Mouse (Mus musculus) v-Abl transformed pro-B cells (cell line): ENCODE measurements around the gene Crim1.
"Not testable (repeated sequence)": the region's sequence is repeated elsewhere in the genome, so short reads cannot be mapped to it uniquely, and the experiment has no call there.

Experiments used
- in situ Hi-C, 2 experiments: fragments of 400-800 bp; cut with MboI; formaldehyde crosslinking; loops; one replicate each; pipeline ENCODE4 v1.15.1; 2025; ENCODE audit not compliant: unreplicated experiment in 2 of 2

Crim1 gene

GRCm38 (mm10) chr17:78246634-78247383 is 46.8 kb downstream of the Crim1 start:
- in situ Hi-C loops: no loop called here

GRCm38 (mm10) chr17:78248197-78248596 is 48.1 kb downstream of the Crim1 start:
- in situ Hi-C loops: no loop called here

GRCm38 (mm10) chr17:78248943-78249342 is 48.9 kb downstream of the Crim1 start:
- in situ Hi-C loops: no loop called here

GRCm38 (mm10) chr17:78250149-78250938 is 50.3 kb downstream of the Crim1 start:
- in situ Hi-C loops: no loop called here

GRCm38 (mm10) chr17:78253587-78253986 is 53.5 kb downstream of the Crim1 start:
- in situ Hi-C loops: not testable (repeated sequence)

GRCm38 (mm10) chr17:78254256-78254655 is 54.2 kb downstream of the Crim1 start:
- in situ Hi-C loops: no loop called here

GRCm38 (mm10) chr17:78255711-78256110 is 55.7 kb downstream of the Crim1 start:
- in situ Hi-C loops: no loop called here

GRCm38 (mm10) chr17:78256534-78256933 is 56.5 kb downstream of the Crim1 start:
- in situ Hi-C loops: no loop called here

- in situ Hi-C loops: no loop called here
Observed at GRCm38 (mm10) chr17:78261684-78262083, 61.6 kb downstream of the Crim1 start.

- in situ Hi-C loops: no loop called here
Observed at GRCm38 (mm10) chr17:78264116-78264515, 64.1 kb downstream of the Crim1 start.

GRCm38 (mm10) chr17:78265135-78265534 is 65.1 kb downstream of the Crim1 start:
- in situ Hi-C loops: no loop called here

- in situ Hi-C loops: no loop called here
Observed at GRCm38 (mm10) chr17:78266271-78266670, 66.2 kb downstream of the Crim1 start.

GRCm38 (mm10) chr17:78268591-78268990 is 68.5 kb downstream of the Crim1 start:
- in situ Hi-C loops: no loop called here

- in situ Hi-C loops: no loop called here
Observed at GRCm38 (mm10) chr17:78269311-78269710, 69.3 kb downstream of the Crim1 start.

- in situ Hi-C loops: no loop called here
Observed at GRCm38 (mm10) chr17:78270019-78270418, 70.0 kb downstream of the Crim1 start.

- in situ Hi-C loops: no loop called here
Observed at GRCm38 (mm10) chr17:78271731-78272130, 71.7 kb downstream of the Crim1 start.

- in situ Hi-C loops: no loop called here
Observed at GRCm38 (mm10) chr17:78272142-78272541, 72.1 kb downstream of the Crim1 start.

GRCm38 (mm10) chr17:78272713-78273483 is 72.8 kb downstream of the Crim1 start:
- in situ Hi-C loops: no loop called here

- in situ Hi-C loops: no loop called here
Observed at GRCm38 (mm10) chr17:78273875-78274274, 73.8 kb downstream of the Crim1 start.

- in situ Hi-C loops: no loop called here
Observed at GRCm38 (mm10) chr17:78274609-78275506, 74.8 kb downstream of the Crim1 start.
